Mouse (Mus musculus) E14TG2a.4 (cell line): ENCODE data around the gene Dhx37.
A peak's percentile ranks its signal among the peaks of the same experiment; 100 is the strongest.

Experiments used
- CTCF ChIP-seq: conservative IDR thresholded peaks from 2 replicates; pipeline ENCODE4 v1.5.1; 2014; ENCODE audit warnings: low read length
- POU5F1 ChIP-seq: IDR thresholded peaks from 2 replicates; pipeline ENCODE4 v1.6.1; 2014; ENCODE audit warnings: low read length, borderline replicate concordance

GRCm38 (mm10) chr5:125382673-125383558 lies 51.0 kb downstream of the Dhx37 start:
- TF ChIP-seq CTCF = peak; percentile 57
- TF ChIP-seq POU5F1 = no peak
